Mouse (Mus musculus) C2C12 (cell line): ENCODE data around the gene Trnt1.

ENCODE experiments used
- CTCF ChIP-seq: IDR thresholded peaks from one replicate; pipeline ENCODE4 v1.5.1; 2011; ENCODE audit not compliant: control insufficient read depth, insufficient read depth, insufficient read length
- MYOG ChIP-seq: IDR thresholded peaks from one replicate; pipeline ENCODE4 v1.6.1; 2011; ENCODE audit not compliant: control insufficient read depth, insufficient read length; ENCODE audit errors: extremely low read depth
- USF1 ChIP-seq: IDR thresholded peaks from one replicate; pipeline ENCODE4 v1.6.1; 2011; ENCODE audit warnings: low read depth, mild to moderate bottlenecking, control low read depth, moderate library complexity

- TF ChIP-seq CTCF = no peak
- TF ChIP-seq USF1 = no peak
- TF ChIP-seq MYOG = no peak
Observed at GRCm38 (mm10) chr6:106738229-106738628, 30.7 kb upstream of the Trnt1 start.
